Mouse (Mus musculus) lung, embryonic 14.5 days (tissue): ENCODE data around the gene Gm32717. TPM values are rescaled to one million over a fixed set of nuclear protein-coding genes. Genes with fewer than 3 reads are reported as not detected.
"Not testable (repeated sequence)": the region's sequence is repeated elsewhere in the genome, so short reads cannot be mapped to it uniquely, and the experiment has no call there.

Experiments used
- ATAC-seq: fragments of 200-750 bp; cut with Nextera tagmentation; 2 replicates; pipeline ENCODE4 v1.8.0; 2017; ENCODE audit warnings: mild to moderate bottlenecking, moderate TSS enrichment, moderate library complexity; ENCODE audit not compliant: insufficient read depth
- DNase-seq: peaks from one replicate; pipeline ENCODE4 v3.0.0-alpha.2; 2015
- H3K27ac ChIP-seq: fragments of 300-500 bp; sonication (generic); 2 replicates; pipeline ENCODE4 v1.5.1; 2014; ENCODE audit warnings: low read depth, mild to moderate bottlenecking, moderate library complexity
- H3K27me3 ChIP-seq: fragments of 300-500 bp; sonication (generic); 2 replicates; pipeline ENCODE4 v1.6.1; 2014; ENCODE audit warnings: low read length, control low read depth; ENCODE audit not compliant: insufficient read depth
- H3K36me3 ChIP-seq: fragments of 300-500 bp; sonication (generic); 2 replicates; pipeline ENCODE4 v1.6.1; 2014; ENCODE audit warnings: control low read depth; ENCODE audit not compliant: insufficient read depth
- H3K4me1 ChIP-seq: fragments of 300-500 bp; sonication (generic); 2 replicates; pipeline ENCODE4 v1.6.1; 2014; ENCODE audit warnings: antibody characterized with exemption, control low read depth; ENCODE audit not compliant: insufficient read depth
- H3K4me2 ChIP-seq: fragments of 300-500 bp; sonication (generic); 2 replicates; pipeline ENCODE4 v1.6.1; 2014; ENCODE audit warnings: mild to moderate bottlenecking
- H3K4me3 ChIP-seq: fragments of 300-500 bp; sonication (generic); 2 replicates; pipeline ENCODE4 v1.5.1; 2014; ENCODE audit warnings: low read depth, low read length
- H3K9ac ChIP-seq: fragments of 300-500 bp; sonication (generic); 2 replicates; pipeline ENCODE4 v1.6.1; 2014
- H3K9me3 ChIP-seq: fragments of 300-500 bp; sonication (generic); 2 replicates; pipeline ENCODE4 v1.6.1; 2016; ENCODE audit warnings: low read depth, low read length, control low read depth
- CTCF ChIP-seq: IDR thresholded peaks from 2 replicates; pipeline ENCODE4 v1.5.1; 2016; ENCODE audit warnings: antibody characterized with exemption, low read depth
- WGBS: fragments of 180-500 bp; shearing (Covaris S2); extraction: QIAGEN DNeasy Blood & Tissue Kit; methylation state at CpG from one replicate; pipeline ENCODE4 v1.1.7; 2014; 5-methylcytosine and 5-hydroxymethylcytosine counted together
- polyA plus RNA-seq: library from polyadenylated mRNA; unstranded; fragments of >200 nt; fragmentation: Nextera tagmentation; extraction: Ambion mirVana; gene quantifications from 2 replicates; pipeline ENCODE4 v1.2.1, GENCODE M21; 2014

Gm32717 gene
- polyA plus RNA-seq, 1 experiment from 2014 or later: not detected

- not testable (repeated sequence) for H3K27ac ChIP-seq, H3K4me1 ChIP-seq, H3K9me3 ChIP-seq, H3K4me3 ChIP-seq, H3K4me2 ChIP-seq, H3K9ac ChIP-seq, DNase-seq, H3K27me3 ChIP-seq, H3K36me3 ChIP-seq
- peak; percentile 66 for ATAC-seq
- 93% methylated on average over 2 of the region's 4 CpGs for WGBS
These were observed 24.7 kb downstream of the Gm32717 start for GRCm38 (mm10) chr10:118215719-118216393.

- no peak for TF ChIP-seq CTCF
- ATAC-seq (no peak), DNase-seq (no peak)
- H3K27me3 ChIP-seq: no peaks in the 10 kb centered on the region
- no peaks in the 10 kb centered on the region for H3K36me3 ChIP-seq
- H3K9me3 ChIP-seq: no peaks in the 10 kb centered on the region
- WGBS: 81% methylated on average over 4 of the region's 4 CpGs
- H3K27ac ChIP-seq: no peak within 1 kb of the TSS
- no peak within 1 kb of the TSS for H3K9ac ChIP-seq
- H3K4me2 ChIP-seq: no peak within 1 kb of the TSS
- H3K4me1 ChIP-seq: no peaks in the 10 kb centered on the region
- H3K4me3 ChIP-seq: no peak within 1 kb of the TSS
These were observed 35.9 kb downstream of the Gm32717 start, which contains the start of gene Il22 for GRCm38 (mm10) chr10:118204642-118205041. Gene Il22, plus strand, starts transcription at chr10:118204942.

DNA sequence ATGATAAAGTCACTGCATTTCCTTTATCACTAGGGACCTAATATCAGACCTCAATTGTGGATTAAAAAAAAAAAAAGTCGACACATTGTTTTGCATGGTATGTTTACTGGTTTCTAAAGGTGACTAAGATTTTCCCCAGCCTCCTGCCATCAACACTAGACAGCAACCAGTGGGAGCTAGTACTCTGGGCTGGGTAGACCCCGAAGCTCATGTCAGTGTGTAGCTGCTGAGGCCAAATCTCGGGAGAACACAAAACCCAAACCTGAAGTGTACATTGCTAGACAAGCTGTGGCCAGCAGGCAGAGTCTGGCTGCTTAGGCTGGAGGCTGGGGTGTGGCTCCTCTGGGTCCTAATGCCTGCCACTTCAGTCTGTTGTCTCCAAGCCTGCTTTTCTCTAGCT is 45.4 kb downstream of the Gm32717 start:
- H3K27ac ChIP-seq, H3K36me3 ChIP-seq, H3K4me3 ChIP-seq, H3K9me3 ChIP-seq, H3K27me3 ChIP-seq, H3K4me1 ChIP-seq, ATAC-seq, H3K9ac ChIP-seq, H3K4me2 ChIP-seq: not testable (repeated sequence)
- peak; percentile 6 for DNase-seq
- WGBS: 25% methylated on average over 3 of the region's 3 CpGs

Other genes with a start within 250 kb of the Gm32717 start
- gene Mdm1, start 99.0 kb downstream of the Gm32717 start, polyA plus RNA-seq: 38.0 and 40.3 TPM in 2 replicates
- gene Il22, start 35.8 kb downstream of the Gm32717 start, polyA plus RNA-seq: not detected in 2 replicates
- gene Gm32802, start 17.9 kb upstream of the Gm32717 start, polyA plus RNA-seq: not detected in 2 replicates
- gene Iltifb, start 54.3 kb upstream of the Gm32717 start, polyA plus RNA-seq: not detected in 2 replicates
- gene Gm9040, start 86.2 kb upstream of the Gm32717 start, polyA plus RNA-seq: not detected in 2 replicates
- not detected in 2 replicates for gene Gm9044, start 91.6 kb upstream of the Gm32717 start, polyA plus RNA-seq
- not detected in 2 replicates for gene Gm9045, start 97.1 kb upstream of the Gm32717 start, polyA plus RNA-seq
- not detected in 2 replicates for gene Gm9046, start 102.5 kb upstream of the Gm32717 start, polyA plus RNA-seq
- not detected in 2 replicates for gene Gm9048, start 107.9 kb upstream of the Gm32717 start, polyA plus RNA-seq
- gene Gm9049, start 113.3 kb upstream of the Gm32717 start, polyA plus RNA-seq: not detected in 2 replicates
- not detected in 2 replicates for gene Ifng, start 200.3 kb upstream of the Gm32717 start, polyA plus RNA-seq